In genomic region chr5:150457165-150457903, GRCm38 (mm10) we compare ENCODE assay signal across 8 mouse cellular contexts.
DNase-seq lines count a peak whose midpoint lies in the region; ATAC-seq and TF ChIP-seq lines count a peak whose summit lies in the region.
"Had no signal": no experiment of that assay in that cellular context is flagged by ENCODE, and none has a peak within 500 bp of the region (broad histone marks: within the 10 kb centered on the region; RNA-seq: fewer than 3 reads in every experiment).

No protein-coding gene starts in this region.

- 82% methylated on average over 17 of the region's 17 CpGs for WGBS in limb, embryonic 12.5 days
- WGBS in stomach, postnatal 0 days, result 41% methylated on average over 17 of the region's 17 CpGs

- H3K27ac ChIP-seq in testis, adult 2 months (ENCODE audit: control insufficient read depth, insufficient read depth, low read depth, low read length), result peak overlapping the region; percentile 65
- H3K27ac ChIP-seq in limb, embryonic 12.5 days, result peak overlapping the region; percentile 50; the same call in 1 of the 2 replicates
- peak overlapping the region; percentile 85 for H3K27ac ChIP-seq in stomach, postnatal 0 days (replicated peaks)

- TF ChIP-seq CTCF in testis, adult 2 months (IDR thresholded peaks at IDR 0.05; ENCODE audit: control insufficient read depth, insufficient read depth, insufficient replicate concordance, low read depth, low read length), result no peak
- TF ChIP-seq CTCF in stomach, postnatal 0 days (IDR thresholded peaks at IDR 0.05; ENCODE audit: low read depth), result no peak

- no peak for ATAC-seq in limb, embryonic 12.5 days (ENCODE audit: insufficient number of reproducible peaks, insufficient read depth, low FRiP score, low TSS enrichment, low read depth)
- peak; percentile 65 for ATAC-seq in stomach, postnatal 0 days (ENCODE audit: low FRiP score, low TSS enrichment)
- ATAC-seq in megakaryocyte-erythroid progenitor cell, adult 5-6 weeks (replicated peaks; ENCODE audit: low FRiP score, low TSS enrichment, poor library complexity, severe bottlenecking), result no peak

- no peak for TF ChIP-seq POLR2A in testis, adult 2 months (IDR thresholded peaks at IDR 0.05; ENCODE audit: control insufficient read depth, low read depth, low read length)

- no peaks in the 10 kb centered on the region for H3K27me3 ChIP-seq in testis, adult 2 months (ENCODE audit: control insufficient read depth, insufficient read depth, low read length)
- no peaks in the 10 kb centered on the region for H3K27me3 ChIP-seq in limb, embryonic 12.5 days
- H3K27me3 ChIP-seq in stomach, postnatal 0 days (ENCODE audit: control insufficient read depth, insufficient read depth, low read length), result no peaks in the 10 kb centered on the region

- peaks cover 11% of the 10 kb centered on the region for H3K9me3 ChIP-seq in limb, embryonic 12.5 days
- H3K9me3 ChIP-seq in stomach, postnatal 0 days (ENCODE audit: control insufficient read depth, low read length), result no peaks in the 10 kb centered on the region

- H3K4me3 ChIP-seq in testis, adult 2 months (ENCODE audit: control insufficient read depth, low read depth, low read length), result peak overlapping the region; percentile 54
- no peak overlapping the region for H3K4me3 ChIP-seq in limb, embryonic 12.5 days (replicated peaks)
- peak overlapping the region; percentile 29 for H3K4me3 ChIP-seq in stomach, postnatal 0 days (ENCODE audit: low read depth, low read length)

- no peak overlapping the region for H3K9ac ChIP-seq in limb, embryonic 12.5 days (replicated peaks)
- peak overlapping the region; percentile 38; the same call in 1 of the 2 replicates for H3K9ac ChIP-seq in stomach, postnatal 0 days (ENCODE audit: low read length)

- DNase-seq in testis, postnatal 14 days (ENCODE audit: low spot score), result no peak
- DNase-seq in heart, postnatal 25 days (ENCODE audit: low spot score), result peak; percentile 46
- DNase-seq in stomach, postnatal 0 days (ENCODE audit: low spot score), result peak; percentile 46
- DNase-seq in ovary, postnatal 36 days (ENCODE audit: low spot score), result no peak
- DNase-seq: cerebellum, postnatal 36 days had no signal

- TF ChIP-seq EP300 in stomach, postnatal 0 days (optimal IDR thresholded peaks at IDR 0.05), result no peak

- peak overlapping the region; percentile 35 for H3K4me2 ChIP-seq in limb, embryonic 12.5 days
- peak overlapping the region; percentile 45 for H3K4me2 ChIP-seq in stomach, postnatal 0 days (replicated peaks; ENCODE audit: low read depth)

- intact Hi-C loops in heart, postnatal 25 days (cut with DNase I), result loop anchor here (2.0 to 10.0 kb wide), 2 partner anchors 13 to 207 kb away; partner anchors contain the start of gene N4bp2l2

- no peaks in the 10 kb centered on the region for H3K4me1 ChIP-seq in testis, adult 2 months (ENCODE audit: control insufficient read depth, insufficient read depth, low read length)
- peaks cover 14% of the 10 kb centered on the region for H3K4me1 ChIP-seq in limb, embryonic 12.5 days (replicated peaks)
- H3K4me1 ChIP-seq in stomach, postnatal 0 days (replicated peaks; ENCODE audit: control insufficient read depth, insufficient read depth), result no peaks in the 10 kb centered on the region; the same call in 1 of the 2 replicates

- H3K36me3 ChIP-seq in testis, adult 2 months (ENCODE audit: control insufficient read depth, insufficient read depth, low read length), result no peaks in the 10 kb centered on the region
- H3K36me3 ChIP-seq in limb, embryonic 12.5 days, result peaks cover 10% of the 10 kb centered on the region; the same call in 1 of the 2 replicates
- peaks cover 3% of the 10 kb centered on the region for H3K36me3 ChIP-seq in stomach, postnatal 0 days (ENCODE audit: control insufficient read depth, insufficient read depth, low read length)

Comparison
In these comparisons a context has a peak if more than half of its experiments do, and no peak if none do; other contexts are left out.
1. DNase-seq: peak in heart, postnatal 25 days (single experiment) and stomach, postnatal 0 days (single experiment); none in testis, postnatal 14 days (single experiment) and ovary, postnatal 36 days (single experiment).
2. Peak in every context shown above with its lines, with median percentiles within 50 percentile points of each other: H3K27ac ChIP-seq.